Mouse (Mus musculus): Measurements from ENCODE around the gene Agfg2.

GRCm38 (mm10) chr5:137682526-137682925 is 2.0 kb downstream of the Agfg2 start:
- TF ChIP-seq POLR2A (IDR thresholded peaks at IDR 0.05; ENCODE audit: low read depth, low read length), result no peak
- no peak for TF ChIP-seq CTCF (IDR thresholded peaks at IDR 0.05; ENCODE audit: extremely low read depth, insufficient read depth, insufficient read length, insufficient replicate concordance)
